ENCODE assay signal across 10 mouse cellular contexts in the genomic region with DNA sequence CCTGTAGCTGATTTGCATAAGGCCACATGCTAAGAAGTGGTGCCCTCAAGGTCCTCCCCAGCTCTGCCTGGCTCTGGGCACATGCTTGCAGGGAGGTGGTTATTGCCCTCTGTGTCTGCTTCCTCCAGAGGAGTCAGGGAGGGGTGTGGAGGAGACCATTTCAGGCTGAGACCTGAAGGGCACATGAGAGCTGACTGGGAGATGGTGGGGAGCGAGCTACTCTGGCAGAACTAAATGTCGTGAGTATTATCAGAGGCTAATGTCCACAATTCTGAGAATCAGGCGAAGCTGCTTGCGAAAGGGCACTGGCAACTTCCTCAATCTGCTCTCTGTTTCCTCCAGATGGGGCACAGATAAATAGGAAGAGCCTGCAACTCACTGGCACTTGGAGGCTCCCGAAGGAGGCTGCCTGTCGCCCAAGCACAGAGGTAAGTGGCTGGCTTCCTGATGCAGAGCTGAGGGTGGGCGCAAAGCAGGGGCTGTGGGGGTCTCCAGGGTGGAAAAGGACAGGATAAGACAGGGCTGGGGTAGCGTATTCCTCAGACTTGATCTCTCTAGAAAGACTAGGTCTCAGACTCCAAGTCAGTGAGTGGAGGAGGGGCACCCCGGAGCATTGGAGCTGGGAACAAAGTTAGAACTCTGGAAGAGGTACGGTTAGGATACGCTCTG. TPM values are rescaled to one million over a fixed set of nuclear protein-coding genes. Genes with fewer than 3 reads are reported as not detected.
DNase-seq lines count a peak whose midpoint lies in the region; ATAC-seq and TF ChIP-seq lines count a peak whose summit lies in the region.
"Had no signal": no experiment of that assay in that cellular context is flagged by ENCODE, and none has a peak within 500 bp of the region (broad histone marks: within the 10 kb centered on the region; RNA-seq: fewer than 3 reads in every experiment).

A gene (plus strand): TSS at position 82 of the 669 bp plus-strand sequence.

- ATAC-seq in kidney, postnatal 0 days (replicated peaks; ENCODE audit: low FRiP score, low read depth), result no peak

- H3K27me3 ChIP-seq in kidney, postnatal 0 days (ENCODE audit: insufficient read depth, low read length), result no peaks in the 10 kb centered on the region
- H3K27me3 ChIP-seq: hindbrain, embryonic 15.5 days had no signal

- H3K4me1 ChIP-seq in kidney, postnatal 0 days (replicated peaks; ENCODE audit: insufficient read depth, low read length), result no peaks in the 10 kb centered on the region
- no peaks in the 10 kb centered on the region for H3K4me1 ChIP-seq in lung, adult 2 months (ENCODE audit: control insufficient read depth, insufficient read depth, low read length)
- H3K4me1 ChIP-seq: hindbrain, embryonic 15.5 days had no signal

- H3K9ac ChIP-seq in kidney, postnatal 0 days (ENCODE audit: low read depth, low read length), result no peak within 1 kb of the TSS
- H3K9ac ChIP-seq: hindbrain, embryonic 15.5 days had no signal

- WGBS in kidney, postnatal 0 days, result 73% methylated on average over 11 of the region's 11 CpGs
- WGBS in lung, adult 2 months, result 42% methylated on average over 11 of the region's 11 CpGs

- no peak within 1 kb of the TSS for H3K27ac ChIP-seq in kidney, postnatal 0 days
- H3K27ac ChIP-seq: hindbrain, embryonic 15.5 days had no signal

- no peak within 1 kb of the TSS for H3K4me3 ChIP-seq in kidney, postnatal 0 days (replicated peaks; ENCODE audit: low read depth, low read length)
- peak within 1 kb of the TSS; percentile 12 for H3K4me3 ChIP-seq in lung, adult 2 months (replicated peaks; ENCODE audit: extremely low read depth, low read depth, low read length)
- H3K4me3 ChIP-seq: hindbrain, embryonic 15.5 days had no signal

- H3K9me3 ChIP-seq in kidney, postnatal 0 days (replicated peaks; ENCODE audit: low read length), result no peaks in the 10 kb centered on the region
- H3K9me3 ChIP-seq: hindbrain, embryonic 15.5 days had no signal

- peak; percentile 14 for DNase-seq in kidney, postnatal 0 days (ENCODE audit: low spot score)
- no peak for DNase-seq in kidney, postnatal 10 days
- DNase-seq in c-Kit-positive CD71-negative TER-119-negative erythroid progenitor cells, embryonic 14.5 days (ENCODE audit: low read depth), result peak; percentile 33
- DNase-seq in lung, adult 2 months, result no peak
- peak; percentile 39 to 56 for DNase-seq in spleen, postnatal 36 days (ENCODE audit: low spot score in 2 of 2)
- no peak for DNase-seq in frontal cortex, postnatal 14 days (ENCODE audit: low spot score in 2 of 2)
- DNase-seq in thymus, postnatal 4 days, result no peak
- DNase-seq in kidney, postnatal 25 days, result no peak
- DNase-seq: cerebellum, adult 18-20 months had no signal

- TF ChIP-seq POLR2A in lung, adult 2 months (IDR thresholded peaks at IDR 0.05; ENCODE audit: borderline replicate concordance, extremely low read depth, low read depth, low read length), result no peak

- no peak for TF ChIP-seq CTCF in kidney, postnatal 0 days (IDR thresholded peaks at IDR 0.05; ENCODE audit: low read depth)
- TF ChIP-seq CTCF in lung, adult 2 months (IDR thresholded peaks at IDR 0.05; ENCODE audit: insufficient read depth, low read length), result no peak

- H3K36me3 ChIP-seq in kidney, postnatal 0 days (ENCODE audit: insufficient read depth, low read length), result no peaks in the 10 kb centered on the region
- H3K36me3 ChIP-seq: hindbrain, embryonic 15.5 days had no signal

- no peak within 1 kb of the TSS for H3K4me2 ChIP-seq in kidney, postnatal 0 days (ENCODE audit: low read length)
- H3K4me2 ChIP-seq: hindbrain, embryonic 15.5 days had no signal

RNA-seq across cellular contexts. Expression of the gene that starts here (rescaled TPM):
- 1.1 and 1.8 TPM in 2 replicates for polyA plus RNA-seq in kidney, postnatal 0 days (2015; fragmentation: Nextera tagmentation; extraction: Ambion mirVana)
- polyA plus RNA-seq in lung, adult 2 months (2012; rRNA removed), result 27.2 and 27.4 TPM in 2 replicates

Comparison
In these comparisons a context has a peak if more than half of its experiments do, and no peak if none do; other contexts are left out.
1. RNA of the gene that starts here (polyA plus RNA-seq): 27.2 to 27.4 TPM in lung, adult 2 months; 1.1 to 1.8 TPM in kidney, postnatal 0 days; every median in the first group is over 10 times any median in the second.
2. DNase-seq: peak in kidney, postnatal 0 days (single experiment), c-Kit-positive CD71-negative TER-119-negative erythroid progenitor cells, embryonic 14.5 days (single experiment) and spleen, postnatal 36 days (2 of 2); none in kidney, postnatal 10 days (single experiment), lung, adult 2 months (single experiment), frontal cortex, postnatal 14 days (0 of 2), thymus, postnatal 4 days (single experiment) and kidney, postnatal 25 days (0 of 2).